Mouse (Mus musculus) heart, postnatal 25 days (tissue): ENCODE results near the gene Nudt13. TPM values are rescaled to one million over a fixed set of nuclear protein-coding genes. Genes with fewer than 3 reads are reported as not detected.

Experiments
- DNase-seq: peaks from one replicate; pipeline ENCODE4 v3.0.0; 2022; ENCODE audit warnings: low spot score
- intact Hi-C: fragments of 180-260 bp; cut with DNase I; formaldehyde crosslinking; loops from one replicate; pipeline ENCODE4 v1.15.1; 2025
- total RNA-seq, 2 experiments: library from RNA; stranded (reverse); gene quantifications; 2 replicates each; pipeline ENCODE4 v1.2.3; 2021

Gene Nudt13
- total RNA-seq, 2 experiments from 2014 or later, result 27.6 to 33.6 TPM

GRCm38 (mm10) chr14:20331316-20331715 lies 36.8 kb downstream of the Nudt13 start:
- no peak for DNase-seq
- intact Hi-C loops, result no loop called here

- intact Hi-C loops, result no loop called here
- no peak for DNase-seq
These were observed 44.9 kb downstream of the Nudt13 start for GRCm38 (mm10) chr14:20339415-20339814.

DNA sequence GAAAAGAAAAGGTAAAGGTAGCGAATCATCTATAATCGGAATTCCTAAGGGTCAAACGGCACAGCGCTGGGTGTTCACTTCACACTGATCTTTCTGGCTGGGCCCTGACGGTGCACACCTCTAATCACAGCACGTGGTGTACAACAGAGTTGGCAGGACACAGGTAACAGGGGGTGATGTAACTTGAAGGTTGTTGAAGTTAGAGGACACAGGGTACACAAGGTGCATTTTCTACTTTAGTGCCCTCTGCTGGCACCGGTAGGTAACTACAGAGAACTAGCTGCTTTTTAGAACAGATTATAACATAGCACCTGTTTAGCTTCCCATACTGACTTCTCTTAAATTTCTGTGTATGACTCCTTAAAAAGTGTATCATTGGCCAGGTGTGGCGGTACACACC lies 45.7 kb downstream of the Nudt13 start:
- no peak for DNase-seq
- intact Hi-C loops, result no loop called here

- intact Hi-C loops, result no loop called here
- no peak for DNase-seq
These were observed 46.4 kb downstream of the Nudt13 start for GRCm38 (mm10) chr14:20340866-20341265.

- intact Hi-C loops, result no loop called here
- no peak for DNase-seq
These were observed 51.4 kb downstream of the Nudt13 start for GRCm38 (mm10) chr14:20345885-20346284.

DNA sequence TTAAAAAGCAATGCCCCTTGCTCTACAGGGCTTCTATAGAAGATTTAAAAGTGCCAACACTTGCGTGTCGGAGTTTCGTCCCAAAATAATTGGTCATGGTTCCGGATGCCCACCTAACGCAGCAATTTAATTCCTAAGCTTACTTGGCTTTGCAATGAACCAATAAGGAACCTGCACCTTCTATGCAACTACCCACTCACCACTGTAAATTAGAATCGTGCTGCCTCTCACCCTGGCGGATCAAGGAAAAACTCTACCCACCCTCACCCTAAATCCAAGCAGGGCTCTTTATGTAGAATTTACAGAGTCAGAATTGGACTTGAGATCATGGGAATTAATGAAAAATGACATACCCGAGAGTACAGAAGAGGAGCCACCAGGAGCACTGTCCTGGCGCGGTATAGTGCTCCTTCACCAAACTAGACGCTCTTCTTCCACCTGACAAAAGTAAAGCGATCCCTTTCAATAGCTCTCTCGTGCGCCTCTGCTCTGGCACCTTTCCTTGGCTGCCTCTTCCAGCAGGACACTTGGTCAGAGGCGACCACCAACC lies 53.0 kb downstream of the Nudt13 start:
- DNase-seq, result no peak
- intact Hi-C loops, result no loop called here

DNA sequence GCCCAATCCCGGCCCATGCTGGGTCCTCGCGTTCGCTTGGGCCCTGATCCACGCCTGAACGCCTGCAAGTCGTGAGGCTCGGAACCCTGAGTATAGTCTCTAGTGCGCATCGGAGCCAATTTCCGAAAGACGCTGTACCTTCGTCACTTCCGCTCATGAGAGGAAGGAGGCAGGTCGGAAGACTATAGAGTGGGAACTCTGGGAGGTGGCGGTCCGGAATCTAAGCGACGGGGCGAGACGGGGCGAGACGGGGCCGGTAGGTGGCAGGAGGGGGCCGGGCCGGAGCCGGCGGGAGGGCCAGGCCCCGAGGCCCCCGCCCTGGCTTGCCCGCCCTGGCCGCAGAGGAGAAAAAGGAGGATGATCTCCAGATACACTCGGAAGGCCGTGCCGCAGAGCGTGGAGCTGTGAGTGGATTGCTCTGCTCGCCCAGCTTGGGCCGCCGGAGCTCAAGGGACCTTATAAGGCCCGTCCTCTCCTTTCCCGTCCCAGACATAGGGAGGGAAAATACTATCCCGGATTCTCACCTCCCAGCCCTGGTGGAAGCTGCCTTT lies 53.6 kb downstream of the Nudt13 start, which contains the start of the genes Ecd and Fam149b:
Gene Ecd, minus strand, starts transcription at position 131 of the 551 bp plus-strand sequence.
Gene Fam149b, plus strand, starts transcription at position 172 of the 551 bp plus-strand sequence.
- DNase-seq, result peak; percentile 82
- intact Hi-C loops, result loop anchor here (2.0 kb wide), 1 partner anchor 43 kb away; no protein-coding TSS in a partner anchor

GRCm38 (mm10) chr14:20363230-20363629 lies 68.7 kb downstream of the Nudt13 start:
- no peak for DNase-seq
- intact Hi-C loops, result no loop called here

Other genes starting within 250 kb of the Nudt13 start
- 1 to 10 TPM; 2.4 to 2.7 TPM for gene Saysd1, start 156.2 kb upstream of the Nudt13 start, total RNA-seq
- under 1 TPM; 0.55 to 0.56 TPM for gene Kcnk5, start 112.9 kb upstream of the Nudt13 start, total RNA-seq
- not detected for gene Kcnk16, start 25.5 kb upstream of the Nudt13 start, total RNA-seq
- 10 to 100 TPM; 29.9 to 36.2 TPM for gene Ecd, start 53.4 kb downstream of the Nudt13 start, total RNA-seq
- gene Fam149b, start 53.5 kb downstream of the Nudt13 start, total RNA-seq, result 10 to 100 TPM; 34.0 to 34.1 TPM
- 10 to 100 TPM; 10.1 to 11.5 TPM for gene Dnajc9, start 94.2 kb downstream of the Nudt13 start, total RNA-seq
- 10 to 100 TPM; 72.6 to 81.0 TPM for gene Mrps16, start 98.9 kb downstream of the Nudt13 start, total RNA-seq
- gene Cfap70, start 157.5 kb downstream of the Nudt13 start, total RNA-seq, result not detected
- 10 to 100 TPM; 49.8 to 54.1 TPM for gene Anxa7, start 185.4 kb downstream of the Nudt13 start, total RNA-seq
- gene Mss51, start 202.2 kb downstream of the Nudt13 start, total RNA-seq, result under 1 TPM; 0.36 to 0.49 TPM